Mouse (Mus musculus): Measurements from ENCODE around the gene Tnrc6a.

The Tnrc6a gene

DNA sequence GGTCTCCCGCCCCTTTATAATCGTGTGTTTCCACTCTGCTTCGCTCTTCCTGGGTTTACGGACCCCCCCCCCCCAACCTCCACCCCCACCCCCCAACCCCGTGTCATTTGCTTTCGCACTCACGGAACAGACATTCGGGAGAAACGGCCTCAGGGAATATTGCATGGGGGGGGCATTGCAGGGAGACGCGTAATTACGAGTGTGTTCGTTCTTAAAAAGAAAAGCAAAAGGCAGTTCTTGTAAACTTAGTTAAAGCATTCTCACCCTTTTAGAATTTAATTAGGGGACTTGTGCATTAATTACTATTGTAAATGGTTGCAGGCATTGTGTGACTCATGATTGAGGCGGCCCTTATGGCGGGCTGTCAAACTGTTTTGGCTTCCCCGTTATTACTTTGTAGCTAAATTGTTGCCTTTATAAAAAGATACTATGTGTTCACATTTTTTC lies 1.1 kb downstream of the Tnrc6a start:
- in situ Hi-C loops (cut with MboI) = no loop called here

DNA sequence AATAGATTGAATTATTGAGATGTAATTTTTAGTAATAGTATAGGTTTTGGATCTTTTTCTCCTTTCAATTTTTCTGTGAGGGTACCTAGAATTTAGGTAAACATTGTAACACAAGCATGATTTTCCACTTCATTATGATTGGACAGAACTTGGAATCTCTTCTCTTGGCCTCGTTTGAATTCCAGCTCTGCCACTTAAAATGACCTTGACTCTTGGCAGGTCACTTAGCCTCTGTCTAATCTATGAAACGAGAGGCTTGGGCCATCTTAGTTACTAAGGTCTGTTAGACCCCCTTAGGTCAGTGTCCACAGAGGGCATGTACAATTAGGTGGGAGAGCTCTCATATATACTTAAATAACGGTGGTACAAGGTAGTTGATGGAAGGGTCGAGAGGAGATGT lies 2.4 kb downstream of the Tnrc6a start:
- in situ Hi-C loops (cut with MboI) = no loop called here

DNA sequence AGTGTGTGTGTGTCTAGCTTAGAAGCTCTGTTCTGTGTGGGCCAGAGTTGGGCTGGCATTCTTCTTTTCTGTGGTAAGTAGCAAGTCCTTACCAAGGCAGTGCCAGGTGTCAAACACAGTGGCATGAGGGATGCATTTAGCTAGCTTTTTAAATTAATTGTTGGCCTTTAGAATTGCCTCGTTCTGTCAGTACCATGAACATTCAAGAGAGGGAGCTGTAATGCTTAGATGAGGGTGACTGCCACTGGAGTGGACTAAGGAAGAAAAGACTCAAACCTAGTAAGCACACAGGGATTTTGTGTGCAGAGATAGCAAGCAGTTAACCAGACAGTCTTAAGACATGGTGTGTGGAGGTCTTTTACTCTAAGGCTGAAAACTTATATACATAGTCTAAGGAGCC lies 3.6 kb downstream of the Tnrc6a start:
- in situ Hi-C loops (cut with MboI) = no loop called here

DNA sequence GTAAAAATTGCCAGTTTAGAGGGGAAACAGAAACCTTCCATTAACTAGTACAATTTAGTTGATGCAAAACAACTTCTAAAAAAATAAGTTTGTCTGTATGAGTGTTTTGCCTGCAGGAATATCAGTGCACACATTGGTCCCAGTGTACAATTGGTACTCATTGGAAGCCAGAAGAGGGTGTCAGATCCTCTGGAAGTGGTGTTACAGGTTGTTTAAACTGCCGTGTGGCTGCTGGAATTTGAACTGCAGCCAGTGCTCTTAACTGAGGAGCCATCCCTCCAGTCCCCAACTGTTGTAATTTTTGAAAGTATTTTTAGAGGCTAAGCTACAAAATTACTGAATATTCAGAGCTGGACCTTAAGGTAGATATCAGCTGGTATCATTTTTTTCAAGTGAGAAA lies 4.3 kb downstream of the Tnrc6a start:
- in situ Hi-C loops (cut with MboI) = no loop called here

DNA sequence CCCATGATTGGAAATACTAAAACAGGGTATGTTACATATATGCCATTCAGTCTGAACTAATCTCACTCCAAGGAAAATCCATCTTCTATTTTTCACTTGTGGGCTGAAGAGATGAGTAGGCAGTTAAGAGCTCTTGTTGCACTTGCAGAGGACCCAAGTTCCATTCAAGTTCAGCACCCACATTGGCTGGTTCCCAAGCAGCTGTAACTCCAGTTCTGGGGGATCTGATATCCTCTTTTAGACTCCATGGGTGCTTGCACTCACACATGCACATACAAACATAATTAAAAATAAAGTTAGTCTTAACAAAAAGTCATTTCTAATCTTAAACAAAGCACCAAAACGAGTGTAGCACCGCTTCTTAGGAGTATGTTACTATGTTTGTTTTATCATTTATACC lies 5.4 kb downstream of the Tnrc6a start:
- in situ Hi-C loops (cut with MboI) = no loop called here

DNA sequence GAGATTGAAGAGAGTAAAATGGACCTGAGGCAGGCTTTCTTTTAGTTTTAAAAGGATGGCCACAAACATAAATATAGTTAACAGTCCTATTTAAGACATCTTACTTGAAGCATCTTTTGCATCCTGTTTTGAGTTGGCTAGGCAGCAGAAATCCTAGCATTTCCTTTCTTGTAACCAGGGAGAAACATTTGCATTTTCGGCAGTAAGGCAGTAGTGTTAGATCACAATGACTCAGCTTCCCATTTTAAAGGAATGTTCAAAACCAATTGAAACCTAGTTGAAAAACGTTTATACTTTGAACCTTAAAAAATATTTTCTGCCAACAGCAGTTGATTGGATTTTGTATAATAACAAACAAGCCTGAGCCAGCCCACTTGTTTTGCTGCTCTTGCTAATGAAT lies 6.5 kb downstream of the Tnrc6a start:
- in situ Hi-C loops (cut with MboI) = no loop called here

DNA sequence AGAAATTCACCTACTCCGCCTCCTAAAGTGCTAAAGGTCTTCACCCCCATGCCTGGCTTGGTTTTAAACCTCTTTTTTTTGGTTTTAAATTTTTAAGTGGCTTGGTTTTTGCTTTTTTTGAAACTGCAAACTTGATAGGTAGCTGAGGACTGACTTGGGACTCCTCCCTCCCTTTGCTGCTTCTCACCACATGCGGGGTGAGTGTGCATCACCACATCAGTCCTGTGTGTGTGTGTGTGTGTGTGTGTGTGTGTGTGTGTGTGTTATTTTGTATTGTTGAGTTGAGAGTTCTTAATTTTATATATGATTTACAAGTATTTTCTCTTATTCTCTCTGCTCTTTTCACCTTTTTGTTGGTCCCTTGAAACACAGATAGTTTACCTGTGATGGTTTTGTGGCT lies 8.7 kb downstream of the Tnrc6a start:
- in situ Hi-C loops (cut with MboI) = no loop called here

DNA sequence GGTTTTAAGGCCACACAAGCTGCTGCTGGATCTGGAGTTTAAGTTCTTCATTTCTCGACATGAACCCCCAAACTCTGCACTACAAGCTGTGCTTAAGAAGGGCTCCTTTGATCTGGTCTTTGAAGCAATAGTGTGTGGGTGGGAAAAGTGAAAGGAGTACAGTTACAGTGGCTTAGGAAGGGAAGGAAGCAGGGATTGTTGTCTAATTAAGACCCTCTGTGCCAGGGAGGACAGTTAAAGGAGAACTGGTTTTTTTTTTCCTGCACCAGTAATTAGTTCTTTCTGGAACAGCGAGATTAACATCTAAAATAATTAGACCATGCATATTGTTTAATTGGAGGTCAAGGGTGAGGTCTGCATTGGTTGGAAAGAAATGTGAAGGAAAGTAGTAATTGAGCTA lies 11.2 kb downstream of the Tnrc6a start:
- in situ Hi-C loops (cut with MboI) = no loop called here

DNA sequence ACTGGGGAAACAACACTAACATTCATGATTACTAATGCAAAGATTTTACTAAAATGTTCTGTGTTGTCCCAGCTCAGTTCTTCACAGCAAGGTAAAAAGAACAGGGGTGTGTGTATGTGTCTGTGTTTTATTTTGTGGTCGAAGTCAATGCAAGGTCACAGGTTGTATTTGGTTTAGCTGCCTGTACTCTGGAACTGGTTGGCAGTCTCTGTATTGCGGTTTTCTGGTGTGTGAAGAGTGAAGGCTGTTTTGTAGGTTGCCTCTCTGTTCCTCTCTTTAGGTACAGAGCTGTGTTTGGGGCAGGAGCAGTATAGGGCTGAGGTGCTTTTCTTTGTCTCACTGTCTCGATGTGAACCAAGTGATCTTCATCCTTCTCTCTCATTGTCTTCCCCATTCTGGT lies 12.0 kb downstream of the Tnrc6a start:
- in situ Hi-C loops (cut with MboI) = no loop called here

DNA sequence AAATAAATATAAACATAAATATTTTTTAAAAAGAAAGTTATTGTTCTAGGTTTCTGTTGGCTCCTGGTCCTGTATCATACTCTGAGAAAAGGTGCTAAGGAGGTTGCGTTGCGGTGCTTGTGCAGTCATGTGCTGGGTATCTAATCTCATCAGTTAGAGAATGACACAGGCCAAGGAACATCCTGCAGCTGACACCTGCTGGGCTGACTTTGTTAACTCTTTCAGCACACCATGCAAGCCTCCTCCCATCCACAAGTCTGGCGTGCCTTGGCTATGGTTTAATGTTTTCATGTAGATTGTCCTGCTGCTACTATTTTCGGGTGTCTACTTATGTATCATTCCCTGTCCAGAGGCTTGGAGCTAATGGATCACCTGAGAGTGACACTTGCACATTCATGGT lies 14.3 kb downstream of the Tnrc6a start:
- in situ Hi-C loops (cut with MboI) = no loop called here

DNA sequence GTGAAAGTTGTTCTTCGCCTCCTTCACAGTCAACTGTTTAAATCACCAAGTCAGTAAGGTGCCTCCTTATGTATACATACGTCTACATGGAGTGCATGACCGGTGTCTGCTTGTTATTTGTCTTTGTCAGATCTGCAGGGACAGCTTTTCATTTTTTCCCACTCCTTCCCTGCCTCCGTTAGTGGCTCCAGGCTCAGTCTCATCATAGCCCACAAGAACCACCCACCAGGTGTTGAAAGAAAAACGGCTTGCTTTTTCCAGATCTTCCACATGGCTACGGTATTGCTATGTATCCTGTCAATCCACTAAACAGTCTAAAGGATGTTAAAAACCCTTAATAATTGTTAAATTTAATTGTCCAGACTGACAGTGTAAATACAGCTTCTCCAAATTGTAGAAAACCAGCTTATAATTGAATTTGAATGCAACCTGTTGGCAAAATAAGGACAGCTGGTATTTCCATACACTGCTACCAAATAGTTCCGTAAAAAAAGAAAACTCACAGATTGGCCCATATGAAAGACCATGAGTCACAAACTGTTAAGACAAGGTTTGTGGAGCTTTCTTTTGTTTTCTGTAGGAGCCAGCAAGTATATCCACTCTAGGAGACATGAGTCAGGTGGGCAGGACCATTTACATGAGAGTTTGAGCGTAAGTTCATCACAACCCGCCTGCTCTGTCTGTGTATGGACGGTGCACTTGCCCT lies 22.6 kb downstream of the Tnrc6a start:
- in situ Hi-C loops (cut with MboI) = no loop called here

DNA sequence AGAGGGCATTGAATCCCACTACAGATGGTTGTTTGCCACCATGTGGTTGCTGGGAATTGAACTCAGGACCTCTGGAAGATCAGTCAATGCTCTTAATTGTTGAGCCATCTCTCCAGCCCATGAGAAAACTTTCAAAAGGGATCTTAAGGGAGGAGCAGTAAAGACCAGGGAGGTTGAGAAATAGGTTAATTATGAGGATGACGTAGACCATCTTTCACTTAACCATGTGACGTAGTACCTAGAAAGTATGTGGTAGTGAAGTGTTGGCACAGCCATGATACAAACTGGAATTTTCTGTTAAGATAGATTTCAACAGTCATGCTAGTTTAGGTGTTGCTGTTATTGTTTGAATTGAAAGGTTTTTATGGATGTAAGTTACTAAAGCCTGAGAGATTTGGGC lies 24.1 kb downstream of the Tnrc6a start:
- in situ Hi-C loops (cut with MboI) = no loop called here

DNA sequence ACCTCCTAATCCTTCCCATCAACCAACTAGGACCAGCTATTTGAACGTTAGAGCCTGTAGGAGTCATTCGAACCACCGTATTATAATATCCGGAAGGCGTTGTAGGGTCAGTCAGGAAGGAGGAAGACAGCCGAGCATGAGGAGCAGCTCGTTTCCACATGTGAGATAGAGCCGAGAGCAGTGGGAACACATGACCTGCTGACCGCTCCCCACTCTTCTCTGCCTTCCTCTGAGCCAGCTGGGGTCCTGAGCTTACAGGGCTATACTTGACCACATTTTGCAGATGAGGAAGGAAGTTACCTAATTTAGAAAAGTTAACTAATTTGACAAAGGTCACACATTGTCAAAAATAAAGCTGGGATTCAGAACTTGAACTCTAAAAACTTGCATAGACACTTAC lies 25.2 kb downstream of the Tnrc6a start:
- in situ Hi-C loops (cut with MboI) = no loop called here

DNA sequence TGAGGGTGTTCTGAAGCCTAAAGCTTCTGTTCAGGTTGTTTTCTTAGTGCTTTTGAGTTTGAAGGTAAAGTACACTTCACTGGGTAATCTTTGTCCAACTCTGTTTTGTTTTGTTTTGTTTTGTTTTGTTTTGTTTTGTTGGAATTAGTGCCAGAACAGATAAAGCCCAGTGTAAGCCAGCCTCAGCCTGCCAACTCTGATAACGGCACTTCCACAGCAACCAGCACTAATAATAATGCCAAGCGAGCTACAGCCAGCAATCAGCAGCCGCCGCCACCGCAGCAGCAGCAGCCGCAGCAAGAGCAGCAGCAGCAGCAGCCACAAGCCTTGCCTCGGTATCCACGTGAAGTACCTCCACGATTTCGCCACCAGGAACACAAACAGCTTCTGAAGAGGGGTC lies 38.7 kb downstream of the Tnrc6a start:
- in situ Hi-C loops (cut with MboI) = no loop called here

DNA sequence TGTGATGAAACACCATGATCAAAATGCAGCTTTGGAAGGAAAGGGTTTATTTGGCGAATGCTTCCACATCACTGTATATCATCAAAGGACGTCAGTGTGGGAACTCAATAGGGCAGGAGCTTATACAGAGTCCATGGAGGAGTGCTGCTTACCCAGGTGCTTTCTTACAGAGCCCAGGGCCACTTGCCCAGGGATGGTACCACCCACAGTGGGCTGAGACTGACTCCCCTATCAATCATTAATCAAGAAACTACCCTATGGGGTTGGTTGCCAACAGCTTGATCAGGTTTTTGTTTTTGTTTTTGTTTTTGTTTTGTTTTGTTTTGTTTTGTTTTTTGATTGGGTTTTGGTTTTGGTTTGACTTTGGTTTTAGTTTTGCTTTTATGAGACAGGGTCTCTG lies 43.8 kb downstream of the Tnrc6a start:
- in situ Hi-C loops (cut with MboI) = no loop called here

DNA sequence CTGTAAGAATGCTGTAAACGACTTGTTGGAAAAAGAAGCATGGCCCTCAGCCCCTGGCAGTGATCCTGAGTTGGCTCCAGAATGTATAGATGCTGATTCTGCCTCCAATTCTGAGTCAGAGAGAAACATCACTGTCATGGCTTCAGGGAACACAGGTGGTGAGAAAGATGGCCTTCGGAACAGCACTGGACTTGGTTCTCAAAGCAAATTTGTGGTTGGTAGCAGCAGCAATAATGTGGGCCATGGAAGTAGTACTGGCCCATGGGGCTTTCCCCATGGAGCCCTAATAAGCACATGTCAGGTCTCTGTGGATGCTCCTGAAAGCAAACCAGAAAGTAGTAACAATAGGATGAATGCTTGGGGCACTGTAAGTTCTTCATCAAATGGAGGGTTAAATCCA lies 45.9 kb downstream of the Tnrc6a start:
- in situ Hi-C loops (cut with MboI) = no loop called here

DNA sequence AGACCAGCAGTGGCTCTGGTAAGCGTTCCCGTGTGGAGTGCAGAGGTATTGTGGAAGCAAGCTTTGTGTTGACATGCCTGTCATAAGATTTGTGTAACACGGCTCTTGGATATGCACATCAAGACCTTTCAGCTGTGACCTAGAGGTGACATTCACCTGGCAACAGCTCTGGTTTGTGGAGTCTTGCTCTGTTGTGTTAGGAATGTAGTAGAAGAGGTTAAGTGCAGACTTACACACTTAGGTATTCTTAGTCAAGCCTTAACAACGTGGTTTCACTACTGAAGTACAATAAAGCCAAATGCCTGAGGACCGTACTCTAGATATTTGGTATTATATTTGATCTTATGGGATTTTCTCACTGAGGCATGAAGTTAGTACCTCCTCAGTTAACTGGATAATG lies 48.4 kb downstream of the Tnrc6a start:
- in situ Hi-C loops (cut with MboI) = no loop called here

DNA sequence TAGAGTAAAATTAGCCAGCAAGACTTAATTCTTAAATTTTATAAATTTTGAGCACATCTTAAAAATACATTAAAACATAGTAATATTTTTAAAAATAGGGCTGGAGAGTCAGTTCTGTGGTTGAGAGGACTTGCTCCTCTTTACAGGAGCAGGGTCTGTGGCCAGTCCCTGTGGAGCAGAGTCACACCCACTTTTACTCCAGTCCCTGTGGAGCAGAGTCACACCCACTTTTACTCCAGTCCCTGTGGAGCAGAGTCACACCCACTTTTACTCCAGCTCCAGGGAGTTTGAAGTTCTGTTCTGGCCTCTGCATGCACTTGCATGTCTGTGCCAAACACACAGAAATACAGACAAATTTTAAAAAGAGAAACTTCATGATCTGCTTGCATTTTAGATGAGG lies 53.5 kb downstream of the Tnrc6a start:
- in situ Hi-C loops (cut with MboI) = no loop called here

DNA sequence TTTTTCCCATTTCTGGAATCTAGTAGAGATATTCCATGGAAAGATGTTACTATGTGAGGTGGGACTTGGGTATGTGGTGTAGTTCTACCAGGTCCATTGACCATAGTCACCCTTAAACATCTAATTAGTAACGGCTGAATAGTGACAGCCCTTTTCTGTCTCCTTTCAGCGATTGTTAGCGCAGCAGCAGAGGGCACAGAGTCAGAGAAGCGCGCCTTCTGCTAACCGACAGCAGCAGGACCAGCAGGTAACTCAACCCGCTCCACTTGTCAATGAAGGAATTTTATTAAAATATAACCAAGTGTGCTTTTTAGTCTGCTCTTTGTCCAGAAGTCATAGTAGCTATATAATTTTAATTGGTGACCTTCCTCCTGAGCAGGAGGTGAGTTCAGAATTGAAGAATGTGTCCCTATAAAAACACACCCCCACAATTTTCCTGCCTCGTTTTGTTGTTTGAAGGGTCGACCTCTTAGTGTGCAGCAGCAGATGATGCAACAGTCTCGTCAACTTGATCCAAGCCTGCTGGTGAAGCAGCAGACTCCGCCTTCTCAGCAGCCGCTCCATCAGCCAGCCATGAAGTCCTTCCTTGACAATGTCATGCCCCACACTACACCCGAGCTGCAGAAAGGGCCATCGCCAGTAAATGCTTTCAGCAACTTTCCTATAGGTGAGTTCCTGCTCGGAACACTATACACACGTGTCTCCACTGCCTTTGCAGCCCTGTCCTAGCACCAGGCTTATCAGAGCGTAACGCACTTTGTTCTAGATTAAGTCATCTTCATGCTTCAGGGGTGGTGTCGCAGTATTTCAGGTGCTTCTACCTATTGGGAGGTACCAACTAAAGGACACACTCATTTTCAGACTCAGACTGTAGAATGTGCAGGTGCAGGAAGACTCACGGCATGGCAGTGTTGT lies 58.4 kb downstream of the Tnrc6a start:
- in situ Hi-C loops (cut with MboI) = no loop called here

DNA sequence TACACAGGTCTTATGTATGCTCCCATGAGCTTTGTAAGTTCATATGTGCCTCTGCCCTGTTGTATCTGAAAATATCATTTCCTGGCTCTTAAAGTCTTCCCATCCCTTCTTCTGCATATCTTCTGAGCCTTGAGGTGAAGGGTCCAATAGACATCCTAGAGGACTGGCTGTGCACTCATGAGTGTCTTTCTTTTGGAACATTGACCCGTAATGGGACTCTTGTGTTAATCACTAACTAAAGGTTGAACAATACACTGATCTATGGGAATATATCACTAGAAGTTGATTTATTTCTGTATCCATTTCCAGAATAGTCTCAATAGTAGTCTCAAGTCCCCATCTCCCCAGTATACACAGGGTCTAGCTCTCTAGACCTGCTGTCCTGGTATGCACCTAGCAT lies 61.2 kb downstream of the Tnrc6a start:
- in situ Hi-C loops (cut with MboI) = no loop called here

DNA sequence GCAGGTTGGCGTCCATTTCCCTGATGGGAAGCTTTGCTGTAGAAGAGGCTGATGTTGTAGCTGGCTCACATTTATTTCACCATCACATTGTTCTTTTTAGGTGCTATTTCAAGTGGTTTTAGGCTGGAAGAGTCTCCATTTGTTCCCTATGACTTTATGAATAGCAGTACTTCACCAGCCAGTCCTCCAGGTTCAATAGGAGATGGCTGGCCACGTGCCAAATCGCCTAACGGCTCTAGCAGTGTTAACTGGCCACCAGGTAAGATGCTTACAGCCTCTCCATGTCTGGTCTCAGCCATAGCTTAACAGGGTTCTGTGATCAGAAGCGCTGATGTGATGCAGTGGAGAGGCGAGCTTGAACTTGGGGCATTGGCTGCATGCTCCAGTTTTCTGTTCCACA lies 62.8 kb downstream of the Tnrc6a start:
- in situ Hi-C loops (cut with MboI) = no loop called here

DNA sequence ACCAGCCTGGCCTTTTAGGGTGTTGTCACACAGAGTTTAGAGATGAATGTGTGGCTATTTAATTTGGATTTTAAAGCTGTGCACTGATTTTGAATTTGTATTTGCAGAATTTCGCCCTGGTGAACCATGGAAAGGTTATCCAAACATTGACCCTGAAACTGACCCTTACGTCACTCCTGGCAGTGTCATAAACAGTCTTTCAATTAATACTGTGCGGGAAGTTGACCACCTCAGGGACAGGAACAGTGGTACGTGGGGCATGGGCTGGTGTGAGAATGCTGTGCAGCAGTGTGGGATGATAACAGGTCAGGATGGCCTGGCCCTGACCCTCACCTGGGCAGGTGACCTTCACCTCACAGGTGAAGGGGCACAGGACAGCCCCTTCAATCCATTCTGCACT lies 63.6 kb downstream of the Tnrc6a start:
- in situ Hi-C loops (cut with MboI) = no loop called here

DNA sequence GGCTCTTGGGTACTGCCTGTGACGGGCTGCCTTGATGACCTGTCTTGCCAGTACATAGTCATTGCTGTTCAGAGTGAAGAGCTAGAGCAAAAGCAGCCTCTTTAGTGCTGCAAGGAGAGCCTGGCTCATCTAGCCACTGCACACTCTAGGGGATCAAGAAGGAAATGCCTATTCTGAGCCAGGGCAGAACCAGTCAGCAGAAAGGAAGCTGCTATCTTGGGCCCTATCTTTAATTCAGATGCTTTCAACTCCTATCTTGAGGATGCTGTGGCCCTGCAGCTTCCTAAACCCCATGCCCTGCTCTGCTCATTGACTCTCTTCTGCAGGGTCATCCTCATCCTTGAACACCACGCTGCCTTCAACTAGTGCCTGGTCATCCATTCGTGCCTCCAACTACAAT lies 64.8 kb downstream of the Tnrc6a start:
- in situ Hi-C loops (cut with MboI) = no loop called here
